Mouse (Mus musculus) CD4-positive, CD25-positive, alpha-beta regulatory T cell, adult 2 months (primary cell): ENCODE data around the gene Crkl.

Experiments
- DNase-seq: peaks from one replicate; pipeline ENCODE4 v3.0.0-alpha.2; 2012; ENCODE audit warnings: low read depth, low spot score

Gene Crkl

DNA sequence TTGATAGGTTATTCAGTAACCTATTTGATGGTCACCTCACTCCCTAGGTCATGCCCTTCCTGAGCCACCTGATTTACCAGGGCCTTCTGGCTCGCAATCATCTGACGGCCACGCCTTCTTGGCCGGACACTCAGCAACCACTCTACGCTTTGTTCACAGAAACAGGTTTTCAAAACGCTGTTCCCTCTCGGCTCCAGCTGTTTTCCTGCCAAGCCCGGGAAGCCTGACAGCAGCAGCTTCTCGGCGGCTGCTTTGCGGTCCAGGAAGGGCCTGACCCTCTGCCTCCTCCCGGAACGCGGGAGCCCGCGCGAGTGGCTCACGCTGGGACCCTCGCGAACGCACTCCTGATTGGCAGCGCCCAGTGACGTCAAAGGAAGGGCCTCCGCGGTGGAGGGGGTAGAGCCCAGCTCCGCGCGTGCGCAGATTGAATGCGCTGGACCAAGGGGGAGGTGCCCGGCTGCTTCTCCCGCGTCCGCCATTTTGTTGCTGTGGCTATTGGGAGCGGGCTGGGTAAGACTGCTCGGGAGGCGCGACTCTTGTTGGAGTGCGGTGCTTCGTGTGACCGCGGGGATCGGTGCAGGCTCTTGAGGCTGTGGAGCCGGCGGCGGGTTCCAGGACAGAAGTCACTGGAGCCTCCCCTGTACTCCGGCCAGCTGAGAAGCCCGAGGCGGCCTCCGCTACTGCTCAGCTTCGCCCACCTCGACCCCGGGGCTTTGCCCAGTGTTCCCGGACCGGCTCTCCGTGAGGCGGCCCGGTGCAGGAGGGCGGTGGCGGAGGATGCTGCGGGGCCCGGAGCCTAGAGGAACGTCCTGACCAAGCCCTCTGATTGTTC lies at the start of gene Crkl:
Crkl (plus strand) TSS at position 447 of the 832 bp plus-strand sequence.
- DNase-seq = peak; percentile 98

DNA sequence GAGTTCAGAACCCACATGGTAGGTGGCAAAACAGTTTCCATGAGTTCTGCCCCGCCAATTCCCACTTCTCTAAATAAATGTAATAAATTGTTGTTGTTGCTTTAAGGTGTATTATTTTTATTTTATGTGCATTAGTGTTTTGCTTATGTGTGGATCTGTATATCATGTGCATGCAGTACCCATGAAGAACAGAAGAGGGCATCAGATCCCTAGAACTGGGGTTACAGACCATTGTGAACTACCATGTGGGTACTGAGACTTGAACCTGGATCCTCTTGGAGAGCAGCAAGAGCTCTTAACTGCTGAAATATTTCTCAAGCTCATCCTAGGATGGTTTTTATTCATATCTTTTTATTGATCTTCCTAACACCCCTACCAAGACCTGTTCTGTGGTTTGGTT lies 48.9 kb upstream of the Crkl start:
- DNase-seq = peak; percentile 81

DNA sequence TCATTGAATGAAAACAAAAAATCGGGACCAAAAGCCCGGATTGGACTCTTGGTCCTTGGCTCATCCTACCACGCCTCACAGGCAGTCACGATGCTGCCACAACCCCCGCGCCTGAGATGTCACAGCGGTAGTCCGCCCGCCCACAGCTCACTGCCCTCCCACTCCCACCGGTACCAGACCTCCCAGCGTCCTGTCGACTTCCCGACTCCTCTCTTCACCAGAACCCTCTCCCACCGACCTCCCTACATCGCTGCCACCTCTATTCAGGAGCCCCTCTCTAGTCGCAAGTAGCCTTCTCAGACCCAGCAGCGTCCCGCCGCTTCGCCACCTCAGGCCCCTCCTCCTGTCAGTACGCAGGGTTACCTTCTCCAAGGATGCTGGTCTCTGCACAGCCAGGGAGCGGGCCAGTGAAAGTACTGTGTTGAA lies 46.5 kb upstream of the Crkl start:
- DNase-seq = peak; percentile 71

DNA sequence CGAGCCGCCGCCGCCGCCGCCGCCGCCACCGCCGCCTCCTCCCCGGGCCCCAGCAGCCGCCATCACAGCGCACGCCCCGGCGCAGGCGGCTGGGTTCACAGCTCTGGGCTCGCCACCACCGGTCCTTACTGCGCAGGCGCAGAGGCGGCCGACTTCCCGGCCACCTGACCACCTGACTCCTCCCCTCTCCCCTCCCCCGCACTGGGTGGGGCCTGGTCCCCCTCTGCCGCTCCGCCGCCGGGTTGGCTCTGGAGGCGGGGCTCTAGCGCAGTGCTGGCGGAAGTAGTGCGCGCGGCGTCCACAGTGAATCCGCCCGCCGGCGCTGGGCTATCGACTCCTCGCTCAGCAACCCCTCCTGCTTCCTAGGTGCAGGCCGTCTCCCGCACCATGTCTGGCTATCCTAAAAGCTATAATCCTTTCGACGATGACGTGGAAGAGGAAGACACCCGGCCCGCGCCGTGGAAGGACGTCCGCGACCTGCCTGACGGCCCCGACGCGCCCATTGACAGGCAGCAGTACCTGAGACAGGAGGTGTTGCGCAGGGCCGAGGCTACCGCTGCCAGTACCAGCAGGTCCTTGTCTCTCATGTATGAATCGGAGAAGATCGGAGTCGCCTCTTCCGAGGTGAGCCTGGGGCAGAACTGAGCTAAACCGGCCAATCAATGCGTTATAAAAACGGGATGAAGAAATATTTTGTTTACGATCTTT lies 45.9 kb upstream of the Crkl start, which contains the start of the genes Snap29 and Pi4ka:
Snap29 (plus strand) TSS at position 251 of the 708 bp plus-strand sequence.
Pi4ka (minus strand) TSS at position 579 of the 708 bp plus-strand sequence.
- peak; percentile 100 for DNase-seq

DNA sequence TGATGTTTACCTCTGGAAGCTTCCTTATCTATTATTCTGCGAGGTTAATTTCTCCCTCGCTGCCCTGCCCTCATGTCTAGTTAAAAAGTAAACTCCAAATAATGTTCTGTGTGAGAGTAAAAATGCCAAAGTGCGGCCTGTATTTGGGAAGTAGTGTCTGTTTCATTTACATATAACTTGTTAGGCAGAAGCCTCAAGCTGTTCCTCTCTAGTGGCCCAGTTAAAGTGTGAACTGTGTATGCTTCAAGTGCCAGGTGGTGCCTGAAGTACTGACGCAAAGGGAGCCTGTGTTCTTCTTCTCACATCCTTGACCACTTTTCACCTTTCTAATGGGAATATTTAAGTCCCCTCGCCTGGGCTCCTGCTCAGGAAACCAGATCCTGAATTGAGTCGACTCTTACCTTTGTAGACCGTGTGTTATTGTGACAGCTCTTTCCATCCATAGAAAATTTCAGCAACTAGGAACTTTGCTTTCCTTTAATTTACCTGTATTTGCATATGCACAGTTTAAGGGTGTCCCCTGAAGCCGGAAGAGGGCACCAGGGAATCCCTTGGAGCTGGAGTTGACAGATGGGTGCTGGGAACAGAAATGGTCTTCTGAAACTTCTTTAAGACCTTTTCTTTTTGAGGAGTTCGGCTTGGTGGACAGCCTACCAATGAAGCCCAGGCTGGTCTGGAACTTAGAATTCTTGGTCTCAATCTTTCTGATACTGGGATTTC lies 45.1 kb upstream of the Crkl start:
- DNase-seq = no peak

DNA sequence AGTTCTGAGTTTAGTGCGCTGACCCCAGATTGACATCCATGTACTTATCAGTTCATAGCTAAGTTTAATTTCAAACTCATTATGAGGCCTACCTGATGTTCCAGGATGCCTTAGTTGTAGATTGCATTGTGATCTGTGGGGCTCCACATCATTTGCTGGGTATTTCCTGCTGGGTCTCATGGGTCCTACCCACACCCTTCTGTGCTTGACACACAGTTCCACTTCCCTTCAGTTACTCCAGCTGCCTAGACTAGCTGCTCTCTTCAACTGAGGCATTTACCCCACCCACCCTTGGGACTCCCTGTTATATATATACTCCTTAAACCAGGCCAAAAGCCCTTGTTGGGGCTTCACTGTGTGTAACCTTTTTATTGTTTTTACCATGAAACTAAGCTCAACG lies 42.7 kb upstream of the Crkl start:
- DNase-seq = no peak

DNA sequence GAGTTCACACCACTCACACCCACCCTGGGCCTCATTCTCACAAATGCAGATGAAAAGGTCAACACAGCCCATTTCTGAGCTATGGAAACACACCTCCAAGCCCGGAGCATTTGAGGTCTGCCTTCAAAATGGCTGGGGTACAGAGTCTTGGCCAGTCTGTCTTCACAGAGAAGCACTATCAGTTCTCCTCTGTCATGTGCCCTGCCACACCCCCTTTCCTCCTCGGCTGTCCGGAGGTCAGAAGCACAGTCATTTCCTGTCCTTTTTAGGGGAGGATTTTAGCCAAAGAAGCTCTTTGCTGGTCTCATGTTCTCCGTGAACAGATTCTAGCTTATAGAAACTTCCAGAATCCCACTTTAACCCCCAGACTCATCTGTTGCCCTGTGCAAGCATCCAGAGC lies 41.6 kb upstream of the Crkl start:
- DNase-seq = no peak

DNA sequence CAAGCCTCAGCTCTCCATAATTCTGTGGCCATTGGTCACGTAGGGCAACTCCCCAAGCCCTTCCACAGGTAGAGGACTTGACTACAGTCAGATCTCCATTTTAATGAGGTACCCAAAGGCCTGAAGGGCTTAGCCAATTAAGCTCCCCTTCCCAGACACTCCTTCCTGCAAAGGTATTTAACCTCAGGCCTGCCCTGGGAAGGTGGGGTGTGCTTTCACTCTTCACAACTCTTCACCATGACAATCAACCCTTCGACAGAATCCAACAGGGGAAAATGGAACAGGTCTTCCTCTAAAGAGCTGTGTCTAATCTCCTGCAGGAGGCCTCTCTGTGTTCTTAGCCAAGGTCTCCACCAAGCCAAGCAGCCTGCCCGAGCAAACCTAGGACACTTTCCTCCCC lies 28.8 kb upstream of the Crkl start:
- no peak for DNase-seq

DNA sequence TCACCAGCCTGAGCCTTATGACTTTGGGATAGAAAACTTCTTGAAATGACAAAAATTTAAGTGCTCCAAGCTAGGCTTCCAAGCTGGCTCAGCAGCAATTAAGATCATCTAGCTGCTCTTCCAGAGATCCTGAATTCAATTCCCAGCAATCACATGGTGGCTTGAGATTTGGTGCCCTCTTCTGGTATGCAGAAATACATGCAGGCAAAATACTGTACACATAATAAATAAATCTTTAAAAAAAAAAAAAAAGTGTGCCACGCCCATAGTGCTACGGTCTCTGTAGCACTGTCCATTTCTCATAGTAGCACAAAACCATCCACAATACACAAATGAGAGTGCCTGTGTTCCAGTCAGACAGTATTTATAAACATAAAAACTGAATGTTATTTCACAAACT lies 19.2 kb upstream of the Crkl start:
- peak; percentile 31 for DNase-seq

DNA sequence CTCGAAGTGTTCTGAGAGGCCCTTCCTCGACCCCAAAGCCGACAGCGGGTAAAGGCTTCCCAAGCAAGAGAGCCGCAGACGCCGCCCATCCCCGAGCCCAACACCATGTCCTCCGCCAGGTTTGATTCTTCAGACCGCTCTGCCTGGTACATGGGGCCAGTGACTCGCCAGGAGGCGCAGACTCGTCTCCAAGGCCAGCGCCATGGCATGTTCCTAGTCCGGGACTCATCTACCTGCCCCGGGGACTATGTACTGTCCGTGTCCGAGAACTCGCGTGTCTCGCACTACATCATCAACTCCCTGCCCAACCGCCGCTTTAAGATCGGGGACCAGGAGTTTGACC lies 557 bp downstream of the Crkl start:
- DNase-seq = peak; percentile 61

DNA sequence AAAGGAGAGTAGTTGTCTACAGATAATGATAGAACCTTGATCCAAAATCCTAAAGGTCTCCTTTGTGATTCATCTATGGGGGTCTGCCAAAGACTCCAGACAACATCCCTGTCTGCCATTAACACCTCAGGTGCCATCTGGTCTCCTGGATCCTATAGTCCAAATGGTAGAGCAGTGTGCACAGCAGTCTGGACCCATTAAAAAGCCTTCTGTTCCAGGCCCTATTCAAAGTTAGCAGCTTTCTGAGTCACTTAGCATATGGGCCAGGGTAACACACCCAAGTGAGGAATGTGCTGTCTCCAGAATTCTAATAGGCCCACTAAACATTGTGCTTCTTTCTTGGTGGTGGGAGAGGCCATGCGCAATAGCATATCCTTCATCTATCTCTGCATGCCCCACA lies 5.1 kb downstream of the Crkl start:
- DNase-seq = no peak

DNA sequence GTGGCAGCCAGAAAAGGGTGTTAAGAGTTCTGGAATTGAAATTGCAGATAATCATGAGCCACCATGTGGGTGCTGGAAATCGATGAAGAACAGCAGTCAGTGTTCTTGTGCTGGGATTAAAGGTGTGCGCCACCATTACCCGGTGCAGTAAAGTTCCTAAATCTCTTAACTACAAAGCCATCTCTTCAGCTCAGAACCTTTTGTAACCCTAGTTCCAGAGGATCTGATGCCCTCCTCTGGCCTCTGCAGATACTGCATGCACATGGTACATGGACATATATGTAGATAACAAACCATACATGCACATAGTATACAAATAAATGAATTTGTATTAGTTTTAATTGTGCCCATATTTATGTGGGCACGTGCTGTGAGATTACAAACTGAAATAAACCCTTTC lies 8.5 kb downstream of the Crkl start:
- peak; percentile 72 for DNase-seq

DNA sequence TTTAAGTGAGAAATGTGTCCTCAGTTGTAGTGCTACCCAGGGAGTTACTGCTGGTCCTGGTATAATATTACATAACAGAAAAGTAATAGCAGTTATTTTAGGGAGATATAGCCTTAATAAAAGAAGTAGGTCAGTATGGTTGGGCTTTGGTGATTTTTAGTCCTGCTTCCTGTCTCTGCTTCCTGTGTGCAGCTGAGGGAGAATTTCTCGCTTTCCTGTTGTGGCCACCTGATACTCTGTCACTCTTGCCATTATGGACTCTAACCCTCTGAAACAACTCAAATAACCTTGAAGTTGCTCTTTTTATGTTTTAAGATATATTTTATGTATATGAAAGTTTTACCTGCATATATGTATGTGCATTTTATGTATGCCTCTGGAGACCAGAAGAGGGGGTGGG lies 9.8 kb downstream of the Crkl start:
- DNase-seq = peak; percentile 16

DNA sequence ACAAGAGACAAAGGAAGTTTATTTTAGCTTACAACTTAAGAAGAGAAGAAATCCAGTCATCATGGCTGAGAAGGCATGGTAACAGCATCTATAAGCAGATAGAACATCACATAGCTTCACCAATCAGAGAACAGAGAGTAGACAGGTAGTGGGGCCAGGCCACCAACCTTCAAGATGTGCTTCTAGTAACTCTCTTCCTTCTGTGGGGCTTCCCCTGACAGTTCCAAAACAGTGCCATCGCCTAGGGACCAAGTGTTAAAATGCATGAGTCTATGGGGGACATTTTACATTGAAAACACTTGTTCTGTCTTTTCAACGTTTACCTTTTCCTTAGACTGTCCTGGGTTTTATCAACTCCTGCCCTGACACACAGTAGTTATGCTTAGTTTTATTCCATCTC lies 11.4 kb downstream of the Crkl start:
- peak; percentile 40 for DNase-seq

DNA sequence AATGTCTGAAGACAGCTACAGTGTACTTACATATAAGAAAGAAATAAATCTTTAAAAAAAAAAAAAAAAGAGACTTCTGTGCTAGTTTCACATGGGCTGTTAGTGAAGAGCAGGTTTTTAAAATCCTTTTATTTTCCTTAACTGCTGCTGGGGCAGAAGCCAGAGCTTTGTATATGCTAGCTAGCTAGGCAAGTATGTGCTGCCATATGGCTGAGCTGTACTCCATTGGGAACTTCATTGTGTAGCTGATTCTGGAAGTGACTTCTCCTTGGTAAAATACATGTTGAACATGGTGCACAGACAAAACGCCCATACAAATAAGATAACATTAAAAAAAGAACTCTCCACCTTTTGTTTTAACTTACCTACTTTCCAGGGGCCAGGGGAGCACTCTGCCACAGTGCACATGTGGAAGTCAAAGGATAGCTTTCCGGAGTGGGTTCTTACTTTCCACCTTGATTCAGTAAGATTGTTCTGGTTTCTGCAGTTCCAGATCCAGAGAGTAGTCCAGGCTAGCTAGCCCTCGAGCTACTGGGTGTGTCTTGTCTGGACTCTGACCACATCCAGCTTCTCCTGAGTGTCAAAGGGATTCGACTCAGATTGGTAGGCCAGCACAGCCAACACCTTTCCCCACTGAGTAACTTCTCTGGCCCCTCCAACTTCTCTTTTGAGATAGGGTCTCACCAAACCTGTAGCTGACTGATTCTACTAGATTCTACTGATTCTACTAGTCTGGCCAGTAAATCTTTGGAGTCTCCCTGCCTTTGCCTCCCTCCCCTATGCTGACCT lies 15.3 kb downstream of the Crkl start:
- no peak for DNase-seq

DNA sequence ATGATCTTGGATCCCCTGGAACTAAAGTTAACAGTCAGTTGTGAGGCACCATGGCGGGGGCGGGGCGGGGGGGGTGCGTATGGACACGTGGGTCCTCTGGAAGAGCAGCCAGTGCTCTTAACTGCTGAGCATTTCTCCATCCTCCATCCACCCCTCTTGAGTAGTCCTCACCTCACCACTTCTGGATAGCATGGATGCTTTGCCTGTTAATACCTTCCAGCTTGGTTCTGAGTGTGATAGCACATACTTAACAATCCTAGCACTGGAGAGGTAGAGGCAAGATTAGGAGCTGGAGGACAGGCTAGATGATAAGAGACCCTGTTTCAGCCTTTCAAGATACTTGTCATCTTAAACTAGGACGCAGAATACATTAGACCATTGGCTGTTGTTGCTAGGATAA lies 20.7 kb downstream of the Crkl start:
- DNase-seq = no peak

DNA sequence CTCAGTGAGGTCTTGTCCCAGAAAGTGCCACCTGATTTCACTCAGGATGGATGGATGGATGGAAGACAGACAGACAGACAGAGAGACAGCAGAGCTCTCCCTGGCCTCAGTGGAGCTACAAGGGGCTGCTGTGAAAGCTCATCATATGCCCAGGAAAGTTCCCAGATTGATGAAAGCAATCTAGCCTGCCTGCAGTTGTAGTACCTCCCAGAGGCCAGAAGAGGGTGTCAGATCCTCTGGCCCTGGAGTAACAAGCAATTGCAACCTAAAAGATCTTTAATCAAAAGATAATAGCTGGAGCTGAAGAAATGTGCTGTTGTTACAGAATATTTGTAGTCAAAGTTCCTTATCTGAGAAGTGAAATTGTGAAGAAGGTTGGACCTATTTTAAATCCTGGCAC lies 22.3 kb downstream of the Crkl start:
- DNase-seq = peak; percentile 61

DNA sequence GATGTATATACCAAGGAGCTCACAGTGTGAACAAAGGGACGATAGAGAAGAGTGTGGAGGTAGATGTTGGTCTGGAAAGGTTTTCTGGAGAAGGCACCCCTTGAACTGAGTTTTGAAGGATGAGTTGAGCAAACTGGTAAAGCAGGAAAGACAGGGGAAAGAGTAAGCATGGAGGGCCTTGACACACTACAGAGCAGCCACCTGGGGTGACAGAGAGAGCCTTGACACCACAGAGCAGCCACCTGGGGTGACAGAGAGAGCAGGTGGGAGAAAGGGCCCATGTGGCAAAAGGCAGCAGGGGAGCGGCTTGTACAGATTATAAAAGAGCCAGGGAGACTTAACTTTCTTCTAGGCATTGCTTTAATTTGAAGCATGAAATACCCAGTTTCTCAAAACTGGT lies 23.0 kb downstream of the Crkl start:
- no peak for DNase-seq

DNA sequence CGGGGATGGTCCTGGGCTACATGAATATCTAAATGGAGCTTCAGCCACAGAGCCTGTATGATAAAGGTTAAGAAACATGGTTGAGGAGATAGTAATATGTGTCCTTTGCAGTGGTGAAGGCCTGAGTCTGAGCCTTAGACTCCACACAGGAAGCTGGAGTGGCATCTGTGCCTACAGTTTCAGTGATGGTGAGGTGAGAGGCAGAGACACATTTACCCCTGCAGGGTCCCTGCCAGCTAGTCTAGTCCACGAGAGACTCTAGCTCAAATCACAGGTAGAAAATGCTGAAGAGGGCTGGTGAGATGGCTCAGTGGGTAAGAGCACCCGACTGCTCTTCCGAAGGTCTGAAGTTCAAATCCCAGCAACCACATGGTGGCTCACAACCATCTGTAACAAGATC lies 23.5 kb downstream of the Crkl start:
- DNase-seq = no peak

DNA sequence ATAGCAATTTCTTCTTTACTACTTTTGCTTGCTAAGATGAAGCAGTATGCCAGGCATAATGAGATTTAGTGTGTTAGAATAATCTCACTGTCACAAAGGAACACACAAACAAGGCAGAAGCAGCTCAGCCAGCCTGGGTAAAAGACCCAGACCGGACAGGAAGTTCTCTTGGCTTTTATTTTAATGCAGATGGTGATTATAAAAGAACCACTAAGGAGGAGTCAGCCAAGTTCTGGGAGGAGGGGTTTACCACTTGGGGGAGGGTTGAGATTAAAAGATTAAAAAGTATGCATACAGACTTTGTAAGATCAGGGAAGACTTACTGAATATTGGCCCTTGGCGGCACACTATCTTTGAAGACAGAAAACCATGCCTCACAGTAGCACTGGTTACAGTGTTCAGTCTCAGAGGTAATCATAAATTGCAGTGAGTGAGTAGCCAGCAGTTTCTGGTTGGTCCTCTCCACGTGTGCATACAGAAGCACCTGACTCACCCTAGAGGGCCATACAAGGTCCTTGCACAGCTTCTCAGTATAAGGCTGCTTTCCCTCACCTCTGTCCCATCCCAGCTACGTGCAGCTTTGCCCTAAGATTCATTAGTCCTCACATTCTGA lies 26.6 kb downstream of the Crkl start:
- no peak for DNase-seq

DNA sequence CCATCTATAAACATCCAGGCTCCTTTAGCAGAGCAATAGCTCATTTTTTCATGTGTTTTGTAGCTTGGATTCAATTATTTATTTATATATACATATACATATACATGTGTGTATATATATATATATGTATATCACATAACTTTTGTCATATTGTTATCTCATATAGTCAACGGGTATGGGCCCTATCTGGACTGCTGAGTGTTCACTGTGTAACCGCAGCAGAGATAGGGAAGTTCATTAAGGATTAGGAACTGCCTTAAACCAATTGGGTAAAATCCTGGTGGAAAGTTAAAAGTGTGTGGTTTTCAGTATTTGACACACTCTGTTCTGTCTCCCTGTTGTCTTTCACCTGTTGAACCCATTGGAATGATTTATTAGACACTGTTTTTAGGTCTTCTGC lies 29.7 kb downstream of the Crkl start:
- no peak for DNase-seq
